Mouse (Mus musculus) v-Abl transformed pro-B cells (cell line): ENCODE measurements around the gene Trim37.

Experiments
- in situ Hi-C, 2 experiments: fragments of 400-800 bp; cut with MboI; formaldehyde crosslinking; loops; one replicate each; pipeline ENCODE4 v1.15.1; 2025; ENCODE audit not compliant: unreplicated experiment in 2 of 2

Trim37 gene

GRCm38 (mm10) chr11:87126824-87127816 is at the start of gene Trim37:
Trim37 (plus strand) TSS chr11:87127077.
- in situ Hi-C loops: no loop called here

GRCm38 (mm10) chr11:87083712-87084111 is 43.2 kb upstream of the Trim37 start:
- in situ Hi-C loops: no loop called here

- in situ Hi-C loops: no loop called here
Observed at GRCm38 (mm10) chr11:87085461-87085860, 41.4 kb upstream of the Trim37 start.

- in situ Hi-C loops: no loop called here
Observed at GRCm38 (mm10) chr11:87086290-87086984, 40.4 kb upstream of the Trim37 start, which contains the start of gene Smg8. Smg8 (minus strand) TSS chr11:87086774.

- in situ Hi-C loops: no loop called here
Observed at GRCm38 (mm10) chr11:87087142-87087541, 39.7 kb upstream of the Trim37 start.

GRCm38 (mm10) chr11:87108409-87108754 is 18.5 kb upstream of the Trim37 start, which contains the start of gene Prr11:
Prr11 (minus strand) TSS chr11:87108708.
- in situ Hi-C loops: no loop called here

GRCm38 (mm10) chr11:87108755-87109518 is 17.9 kb upstream of the Trim37 start, which contains the start of gene Ska2:
Ska2 (plus strand) TSS chr11:87109234.
- in situ Hi-C loops: no loop called here

GRCm38 (mm10) chr11:87109519-87110171 is 17.2 kb upstream of the Trim37 start:
- in situ Hi-C loops: no loop called here

GRCm38 (mm10) chr11:87110172-87110909 is 16.5 kb upstream of the Trim37 start:
- in situ Hi-C loops: no loop called here

- in situ Hi-C loops: no loop called here
Observed at GRCm38 (mm10) chr11:87121864-87122263, 5.0 kb upstream of the Trim37 start.

GRCm38 (mm10) chr11:87125562-87125961 is 1.3 kb upstream of the Trim37 start:
- in situ Hi-C loops: no loop called here

- in situ Hi-C loops: no loop called here
Observed at GRCm38 (mm10) chr11:87126281-87126823, 525 bp upstream of the Trim37 start.

- in situ Hi-C loops: no loop called here
Observed at GRCm38 (mm10) chr11:87136233-87136632, 9.4 kb downstream of the Trim37 start.

GRCm38 (mm10) chr11:87158012-87158411 is 31.1 kb downstream of the Trim37 start:
- in situ Hi-C loops: no loop called here

- in situ Hi-C loops: no loop called here
Observed at GRCm38 (mm10) chr11:87162687-87163086, 35.8 kb downstream of the Trim37 start.

- in situ Hi-C loops: no loop called here
Observed at GRCm38 (mm10) chr11:87163751-87164150, 36.9 kb downstream of the Trim37 start.

GRCm38 (mm10) chr11:87173625-87174024 is 46.7 kb downstream of the Trim37 start:
- in situ Hi-C loops: no loop called here

- in situ Hi-C loops: no loop called here
Observed at GRCm38 (mm10) chr11:87175031-87175430, 48.2 kb downstream of the Trim37 start.

- in situ Hi-C loops: loop anchor here (5.0 to 10.0 kb wide), 6 partner anchors 52 to 552 kb away; partner anchors contain the start of gene Tspoap1 (in 1 of the 2)
Observed at GRCm38 (mm10) chr11:87212313-87212712, 85.4 kb downstream of the Trim37 start.
